In the genomic region with DNA sequence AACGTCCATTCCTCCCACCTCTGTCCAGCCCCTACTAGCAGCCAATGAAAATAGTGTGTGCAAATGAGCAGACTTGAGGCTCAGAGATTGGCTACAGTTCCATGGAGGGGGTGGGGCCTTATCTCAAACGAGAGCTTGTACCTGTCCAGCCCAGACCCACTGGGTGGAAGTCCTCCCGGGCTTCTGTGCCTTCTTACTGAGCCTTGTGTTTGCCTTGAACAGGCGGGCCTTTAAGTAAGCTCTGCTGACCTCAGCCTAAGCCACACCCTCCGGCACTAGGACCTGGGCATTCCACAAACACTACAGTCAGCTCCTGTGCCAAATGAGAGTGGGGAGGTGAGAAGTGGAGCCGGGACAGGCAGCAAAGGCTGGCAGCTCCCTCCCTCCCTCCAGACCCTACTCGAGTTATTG, we compare ENCODE assay signal across 8 mouse cellular contexts. TPM values are rescaled to one million over a fixed set of nuclear protein-coding genes. Genes with fewer than 3 reads are reported as not detected.
DNase-seq lines count a peak whose midpoint lies in the region; ATAC-seq lines count a peak whose summit lies in the region.

No protein-coding gene starts in this region.

- 0 out of 2 replicates have a peak, but pooled peaks cover 3% of the 10 kb centered on the region for H3K27me3 ChIP-seq in forebrain, embryonic 13.5 days
- no peaks in the 10 kb centered on the region for H3K27me3 ChIP-seq in intestine, embryonic 15.5 days (replicated peaks)
- no peaks in the 10 kb centered on the region for H3K27me3 ChIP-seq in liver, embryonic 16.5 days (ENCODE audit: control insufficient read depth, insufficient read depth, low read depth, low read length)
- H3K27me3 ChIP-seq in neural tube, embryonic 15.5 days (replicated peaks), result 0 out of 2 replicates have a peak, but pooled peaks cover 3% of the 10 kb centered on the region

- no peak overlapping the region for H3K27ac ChIP-seq in forebrain, embryonic 13.5 days
- H3K27ac ChIP-seq in intestine, embryonic 15.5 days, result peak overlapping the region; percentile 69
- H3K27ac ChIP-seq in liver, embryonic 16.5 days (ENCODE audit: low read length), result peak overlapping the region; percentile 80
- H3K27ac ChIP-seq in neural tube, embryonic 15.5 days (replicated peaks), result no peak overlapping the region

- 0 out of 2 replicates have a peak, but pooled peaks have one; percentile 41 for ATAC-seq in forebrain, embryonic 13.5 days
- ATAC-seq in intestine, embryonic 15.5 days, result peak; percentile 92
- peak; percentile 93 for ATAC-seq in liver, embryonic 16.5 days (ENCODE audit: low read depth)
- peak; percentile 50; the same call in 1 of the 2 replicates for ATAC-seq in neural tube, embryonic 15.5 days (ENCODE audit: low FRiP score)

- H3K4me3 ChIP-seq in forebrain, embryonic 13.5 days, result no peak overlapping the region
- no peak overlapping the region for H3K4me3 ChIP-seq in intestine, embryonic 15.5 days (replicated peaks)
- peak overlapping the region; percentile 16 for H3K4me3 ChIP-seq in liver, embryonic 16.5 days (ENCODE audit: low read depth, low read length)
- no peak overlapping the region for H3K4me3 ChIP-seq in neural tube, embryonic 15.5 days (replicated peaks)

- 3% methylated on average over 7 of the region's 7 CpGs for WGBS in forebrain, embryonic 13.5 days
- under 1% methylated on average over 7 of the region's 7 CpGs for WGBS in intestine, embryonic 15.5 days
- WGBS in liver, embryonic 16.5 days (ENCODE audit: insufficient replicate concordance), result 11% methylated on average over 7 of the region's 7 CpGs
- WGBS in neural tube, embryonic 15.5 days, result 3% methylated on average over 7 of the region's 7 CpGs

- no peak overlapping the region for H3K4me2 ChIP-seq in forebrain, embryonic 13.5 days
- no peak overlapping the region; the same call in 1 of the 2 replicates for H3K4me2 ChIP-seq in intestine, embryonic 15.5 days (replicated peaks)
- peak overlapping the region; percentile 64 for H3K4me2 ChIP-seq in liver, embryonic 16.5 days (ENCODE audit: low read depth, low read length)
- H3K4me2 ChIP-seq in neural tube, embryonic 15.5 days, result 0 out of 2 replicates have a peak overlapping the region, but pooled peaks have one; percentile 19

- peak; percentile 84 for DNase-seq in 416B (ENCODE audit: low read depth)
- DNase-seq in adrenal gland, adult (ENCODE audit: inconsistent age in 2 of 2, low spot score in 1 of 2), result peak; percentile 77 to 86
- DNase-seq in gastrocnemius, adult 8-10 months (ENCODE audit: low spot score in 2 of 2), result no peak
- DNase-seq in layer of hippocampus, adult 8-10 months (ENCODE audit: low spot score in 2 of 2), result no peak

- H3K9ac ChIP-seq in forebrain, embryonic 13.5 days, result no peak overlapping the region
- no peak overlapping the region for H3K9ac ChIP-seq in intestine, embryonic 15.5 days
- peak overlapping the region; percentile 29 for H3K9ac ChIP-seq in liver, embryonic 16.5 days (ENCODE audit: low read depth, low read length)
- H3K9ac ChIP-seq in neural tube, embryonic 15.5 days (replicated peaks), result no peak overlapping the region

- no peaks in the 10 kb centered on the region for H3K36me3 ChIP-seq in forebrain, embryonic 13.5 days (ENCODE audit: poor library complexity, severe bottlenecking)
- no peaks in the 10 kb centered on the region for H3K36me3 ChIP-seq in intestine, embryonic 15.5 days
- H3K36me3 ChIP-seq in liver, embryonic 16.5 days (ENCODE audit: control insufficient read depth, insufficient read depth), result peaks cover 10% of the 10 kb centered on the region
- no peaks in the 10 kb centered on the region for H3K36me3 ChIP-seq in neural tube, embryonic 15.5 days

- no peaks in the 10 kb centered on the region for H3K9me3 ChIP-seq in forebrain, embryonic 13.5 days (replicated peaks)
- H3K9me3 ChIP-seq in intestine, embryonic 15.5 days, result no peaks in the 10 kb centered on the region
- no peaks in the 10 kb centered on the region for H3K9me3 ChIP-seq in liver, embryonic 16.5 days (replicated peaks; ENCODE audit: control insufficient read depth, low read length)
- no peaks in the 10 kb centered on the region for H3K9me3 ChIP-seq in neural tube, embryonic 15.5 days (replicated peaks)

- H3K4me1 ChIP-seq in forebrain, embryonic 13.5 days, result peaks cover 24% of the 10 kb centered on the region
- H3K4me1 ChIP-seq in intestine, embryonic 15.5 days (replicated peaks), result peaks cover 77% of the 10 kb centered on the region
- peaks cover 100% of the 10 kb centered on the region for H3K4me1 ChIP-seq in liver, embryonic 16.5 days (ENCODE audit: control insufficient read depth, low read depth, low read length)
- peaks cover 21% of the 10 kb centered on the region for H3K4me1 ChIP-seq in neural tube, embryonic 15.5 days

RNA-seq across cellular contexts. Expression of gene Zfpm1, which starts 12.3 kb away (rescaled TPM):
- polyA plus RNA-seq in forebrain, embryonic 13.5 days (2015; fragmentation: Nextera tagmentation; extraction: Ambion mirVana), result 0.48 and 0.49 TPM in 2 replicates
- polyA plus RNA-seq in intestine, embryonic 15.5 days (2015; fragmentation: Nextera tagmentation; extraction: Ambion mirVana), result 4.9 and 5.2 TPM in 2 replicates
- polyA plus RNA-seq in liver, embryonic 16.5 days (2015; fragmentation: Nextera tagmentation; extraction: Ambion mirVana), result 6.8 and 8.1 TPM in 2 replicates
- polyA plus RNA-seq in neural tube, embryonic 15.5 days (2015; fragmentation: Nextera tagmentation; extraction: Ambion mirVana), result 1.00 and 1.4 TPM in 2 replicates
- total RNA-seq in gastrocnemius, adult 8-10 months (2022), result 1 to 10 TPM; 4.7 to 9.2 (median 6.3) TPM
- total RNA-seq in layer of hippocampus, adult 8-10 months (2022), result 10 to 100 TPM; 37.3 to 45.5 (median 41.5) TPM

Comparison
In these comparisons a context has a peak if more than half of its experiments do, and no peak if none do; other contexts are left out.
1. DNase-seq: peak in 416B (single experiment) and adrenal gland, adult (2 of 2); none in gastrocnemius, adult 8-10 months (0 of 2) and layer of hippocampus, adult 8-10 months (0 of 2).
2. ATAC-seq: peak in every context shown above with its lines; median percentile 93 in liver, embryonic 16.5 days; 92 in intestine, embryonic 15.5 days; 50 in neural tube, embryonic 15.5 days; 41 in forebrain, embryonic 13.5 days.
3. H3K27ac ChIP-seq: peak in intestine, embryonic 15.5 days (single experiment) and liver, embryonic 16.5 days (single experiment); none in forebrain, embryonic 13.5 days (single experiment) and neural tube, embryonic 15.5 days (single experiment).
4. H3K4me2 ChIP-seq: peak in liver, embryonic 16.5 days (single experiment) and neural tube, embryonic 15.5 days (single experiment); none in forebrain, embryonic 13.5 days (single experiment) and intestine, embryonic 15.5 days (single experiment).